Mouse (Mus musculus): ENCODE results near the gene Poln.
A peak's percentile ranks its signal among the peaks of the same experiment; 100 is the strongest.

The Poln gene

GRCm38 (mm10) chr5:34168950-34169891, at the start of gene Poln, which contains the start of gene Haus3:
Poln (minus strand) TSS chr5:34169448.
Haus3 (minus strand) TSS chr5:34169527.
- peak; percentile 94 to 96 for DNase-seq (ENCODE audit: low spot score in 2 of 2)

GRCm38 (mm10) chr5:34218672-34219071, 49.4 kb upstream of the Poln start:
- DNase-seq (ENCODE audit: low spot score in 2 of 2) = no peak

GRCm38 (mm10) chr5:34217756-34218155, 48.5 kb upstream of the Poln start:
- DNase-seq (ENCODE audit: low spot score in 2 of 2) = no peak

- no peak for DNase-seq (ENCODE audit: low spot score in 2 of 2)
Observed at GRCm38 (mm10) chr5:34216025-34216424, 46.8 kb upstream of the Poln start.

- DNase-seq (ENCODE audit: low spot score in 2 of 2) = no peak
Observed at GRCm38 (mm10) chr5:34213659-34214058, 44.4 kb upstream of the Poln start.

- DNase-seq (ENCODE audit: low spot score in 2 of 2) = peak; percentile 46 to 71
Observed at GRCm38 (mm10) chr5:34210279-34210678, 41.0 kb upstream of the Poln start.

GRCm38 (mm10) chr5:34207503-34207902, 38.3 kb upstream of the Poln start:
- DNase-seq (ENCODE audit: low spot score in 2 of 2) = no peak

GRCm38 (mm10) chr5:34205788-34206187, 36.5 kb upstream of the Poln start:
- no peak for DNase-seq (ENCODE audit: low spot score in 2 of 2)

- DNase-seq (ENCODE audit: low spot score in 2 of 2) = no peak
Observed at GRCm38 (mm10) chr5:34204911-34205310, 35.7 kb upstream of the Poln start.

- DNase-seq (ENCODE audit: low spot score in 2 of 2) = no peak
Observed at GRCm38 (mm10) chr5:34202006-34202405, 32.8 kb upstream of the Poln start.

GRCm38 (mm10) chr5:34201396-34201795, 32.1 kb upstream of the Poln start:
- no peak for DNase-seq (ENCODE audit: low spot score in 2 of 2)

- no peak for DNase-seq (ENCODE audit: low spot score in 2 of 2)
Observed at GRCm38 (mm10) chr5:34198615-34199014, 29.4 kb upstream of the Poln start.

GRCm38 (mm10) chr5:34197243-34197642, 28.0 kb upstream of the Poln start:
- DNase-seq (ENCODE audit: low spot score in 2 of 2) = no peak

GRCm38 (mm10) chr5:34196423-34196822, 27.2 kb upstream of the Poln start:
- no peak for DNase-seq (ENCODE audit: low spot score in 2 of 2)

- DNase-seq (ENCODE audit: low spot score in 2 of 2) = no peak
Observed at GRCm38 (mm10) chr5:34195786-34196185, 26.5 kb upstream of the Poln start.

- DNase-seq (ENCODE audit: low spot score in 2 of 2) = no peak
Observed at GRCm38 (mm10) chr5:34194975-34195662, 25.9 kb upstream of the Poln start.

- no peak for DNase-seq (ENCODE audit: low spot score in 2 of 2)
Observed at GRCm38 (mm10) chr5:34194426-34194825, 25.2 kb upstream of the Poln start.

GRCm38 (mm10) chr5:34191843-34192242, 22.6 kb upstream of the Poln start:
- no peak for DNase-seq (ENCODE audit: low spot score in 2 of 2)

- DNase-seq (ENCODE audit: low spot score in 2 of 2) = peak in 1 of 2 experiments; percentile 35
Observed at GRCm38 (mm10) chr5:34191021-34191420, 21.8 kb upstream of the Poln start.

- DNase-seq (ENCODE audit: low spot score in 2 of 2) = no peak
Observed at GRCm38 (mm10) chr5:34189521-34189920, 20.3 kb upstream of the Poln start.

GRCm38 (mm10) chr5:34188856-34189255, 19.6 kb upstream of the Poln start:
- DNase-seq (ENCODE audit: low spot score in 2 of 2) = no peak

- DNase-seq (ENCODE audit: low spot score in 2 of 2) = peak; percentile 95 to 99
Observed at GRCm38 (mm10) chr5:34187601-34188316, 18.5 kb upstream of the Poln start, which contains the start of gene Mxd4. Mxd4 (minus strand) TSS chr5:34187720.
